Mouse (Mus musculus) myocyte (in vitro differentiated cells): ENCODE measurements at regions not wholly inside any gene's neighbourhood (a gene's known extent, or its start where the extent isn't known, plus 50 kb on each side); places are given as distances from the start of the nearest gene placed in this dataset.
A peak's percentile ranks its signal among the peaks of the same experiment; 100 is the strongest.

Experiments used
- H3K27me3 ChIP-seq: one replicate; pipeline ENCODE4 v1.6.1; 2011; ENCODE audit not compliant: control insufficient read depth, insufficient read depth, insufficient read length
- H3K36me3 ChIP-seq: one replicate; pipeline ENCODE4 v1.6.1; 2011; ENCODE audit not compliant: control insufficient read depth, insufficient read depth
- H3K4me2 ChIP-seq: one replicate; pipeline ENCODE4 v1.6.1; 2011; ENCODE audit warnings: low read depth, control low read depth
- H3K4me3 ChIP-seq: one replicate; pipeline ENCODE4 v1.5.1; 2011; ENCODE audit warnings: mild to moderate bottlenecking, control low read depth, moderate library complexity
- H3K79me2 ChIP-seq: one replicate; pipeline ENCODE4 v1.6.1; 2011; ENCODE audit not compliant: control insufficient read depth, insufficient read depth
- H3ac ChIP-seq: one replicate; pipeline ENCODE4 v1.6.1; 2011; ENCODE audit not compliant: control insufficient read depth, insufficient read length
- CEBPB ChIP-seq: IDR thresholded peaks from 2 replicates; pipeline ENCODE4 v1.6.1; 2011; ENCODE audit warnings: mild to moderate bottlenecking, moderate library complexity; ENCODE audit not compliant: poor library complexity, insufficient read depth, severe bottlenecking
- E2F4 ChIP-seq: IDR thresholded peaks from one replicate; pipeline ENCODE4 v1.6.1; 2011; ENCODE audit warnings: mild to moderate bottlenecking, control low read depth, moderate library complexity; ENCODE audit not compliant: insufficient read depth
- MAX ChIP-seq: IDR thresholded peaks from one replicate; pipeline ENCODE4 v1.6.1; 2011; ENCODE audit warnings: low read depth, mild to moderate bottlenecking, control low read depth
- MYOD1 ChIP-seq, 3 experiments: IDR thresholded peaks; one replicate each; pipeline ENCODE4 v1.6.1; 2011; ENCODE audit warnings: control low read depth in 2 of 3, low read depth in 2 of 3, mild to moderate bottlenecking in 2 of 3, moderate library complexity in 1 of 3; ENCODE audit not compliant: insufficient read length in 2 of 3, control insufficient read depth in 1 of 3
- MYOG ChIP-seq, 3 experiments: IDR thresholded peaks; one replicate each; pipeline ENCODE4 v1.6.1; 2011; ENCODE audit warnings: control low read depth in 2 of 3, low read depth in 2 of 3, mild to moderate bottlenecking in 2 of 3; ENCODE audit not compliant: insufficient read length in 2 of 3, control insufficient read depth in 1 of 3, insufficient read depth in 1 of 3
- POLR2A ChIP-seq: IDR thresholded peaks from one replicate; pipeline ENCODE4 v1.6.1; 2011; ENCODE audit warnings: low read depth, mild to moderate bottlenecking, control low read depth, moderate library complexity; ENCODE audit not compliant: insufficient read length
- POLR2AphosphoS2 ChIP-seq: IDR thresholded peaks from one replicate; pipeline ENCODE4 v1.6.1; 2011; ENCODE audit warnings: low read depth, control low read depth; ENCODE audit not compliant: insufficient read length
- REST ChIP-seq: IDR thresholded peaks from one replicate; pipeline ENCODE4 v1.6.1; 2011; ENCODE audit warnings: mild to moderate bottlenecking, control low read depth, moderate library complexity; ENCODE audit not compliant: insufficient read depth, insufficient read length
- SRF ChIP-seq: IDR thresholded peaks from one replicate; pipeline ENCODE4 v1.6.1; 2011; ENCODE audit warnings: low read depth; ENCODE audit not compliant: control insufficient read depth, insufficient read length
- TCF12 ChIP-seq: IDR thresholded peaks from one replicate; pipeline ENCODE4 v1.6.1; 2011; ENCODE audit warnings: mild to moderate bottlenecking, control low read depth; ENCODE audit not compliant: poor library complexity, insufficient read depth, severe bottlenecking
- TCF3 ChIP-seq: IDR thresholded peaks from one replicate; pipeline ENCODE4 v1.6.1; 2011; ENCODE audit warnings: low read depth, control low read depth; ENCODE audit not compliant: insufficient read length
- USF1 ChIP-seq: IDR thresholded peaks from one replicate; pipeline ENCODE4 v1.6.1; 2011; ENCODE audit warnings: low read depth, mild to moderate bottlenecking, control low read depth, moderate library complexity

GRCm38 (mm10) chr4:47620700-47621099, 146.2 kb downstream of the Sec61b start:
- peaks cover 4% of the 10 kb centered on the region for H3K27me3 ChIP-seq
- H3ac ChIP-seq: no peak overlapping the region
- no peaks in the 10 kb centered on the region for H3K79me2 ChIP-seq
- H3K36me3 ChIP-seq: no peaks in the 10 kb centered on the region
- no peak overlapping the region for H3K4me2 ChIP-seq
- H3K4me3 ChIP-seq: no peak overlapping the region
- TF ChIP-seq REST (no peak), POLR2A (no peak), POLR2AphosphoS2 (no peak), MAX (no peak), MYOG (IDR thresholded peaks at IDR 0.05; ENCODE audit: control insufficient read depth in 1 of 3, insufficient read depth in 1 of 3, insufficient read length in 2 of 3, low read depth in 2 of 3) (peak in 1 of 3 experiments; percentile 41), MYOD1 (IDR thresholded peaks at IDR 0.05; ENCODE audit: control insufficient read depth in 1 of 3, insufficient read length in 2 of 3, low read depth in 2 of 3) (peak in 2 of 3 experiments; percentile 26 to 86), CEBPB (no peak), SRF (no peak)

GRCm38 (mm10) chr4:47622851-47623743, 148.6 kb downstream of the Sec61b start:
- TF ChIP-seq POLR2A (no peak), SRF (no peak), CEBPB (no peak), TCF3 (no peak), MYOG (IDR thresholded peaks at IDR 0.05; ENCODE audit: control insufficient read depth in 1 of 3, insufficient read depth in 1 of 3, insufficient read length in 2 of 3, low read depth in 2 of 3) (no peak), POLR2AphosphoS2 (no peak), REST (no peak), E2F4 (no peak), USF1 (no peak), MYOD1 (IDR thresholded peaks at IDR 0.05; ENCODE audit: control insufficient read depth in 1 of 3, insufficient read length in 2 of 3, low read depth in 2 of 3) (no peak), MAX (no peak), TCF12 (no peak)
- H3K79me2 ChIP-seq: no peaks in the 10 kb centered on the region
- no peak overlapping the region for H3ac ChIP-seq
- peaks cover 9% of the 10 kb centered on the region for H3K27me3 ChIP-seq
- no peaks in the 10 kb centered on the region for H3K36me3 ChIP-seq
- H3K4me3 ChIP-seq: no peak overlapping the region
- no peak overlapping the region for H3K4me2 ChIP-seq

- no peak overlapping the region for H3ac ChIP-seq
- no peak for TF ChIP-seq E2F4
- no peak for TF ChIP-seq MAX
- TF ChIP-seq REST: no peak
- H3K4me3 ChIP-seq: no peak overlapping the region
- no peaks in the 10 kb centered on the region for H3K79me2 ChIP-seq
- peak overlapping the region; percentile 34 for H3K4me2 ChIP-seq
- peaks cover 7% of the 10 kb centered on the region for H3K27me3 ChIP-seq
- no peaks in the 10 kb centered on the region for H3K36me3 ChIP-seq
Measured at GRCm38 (mm10) chr4:47630006-47630405, 155.5 kb downstream of the Sec61b start.

GRCm38 (mm10) chr4:47630427-47630826, 156.0 kb downstream of the Sec61b start:
- H3ac ChIP-seq: no peak overlapping the region
- H3K4me2 ChIP-seq: no peak overlapping the region
- TF ChIP-seq E2F4 (no peak), TCF3 (no peak), MYOD1 (IDR thresholded peaks at IDR 0.05; ENCODE audit: control insufficient read depth in 1 of 3, insufficient read length in 2 of 3, low read depth in 2 of 3) (no peak), USF1 (no peak), MAX (no peak), POLR2A (no peak)
- no peak overlapping the region for H3K4me3 ChIP-seq
- peaks cover 11% of the 10 kb centered on the region for H3K27me3 ChIP-seq
- no peaks in the 10 kb centered on the region for H3K36me3 ChIP-seq
- no peaks in the 10 kb centered on the region for H3K79me2 ChIP-seq

GRCm38 (mm10) chr4:47638876-47639494, 164.5 kb downstream of the Sec61b start:
- no peak overlapping the region for H3K4me3 ChIP-seq
- no peaks in the 10 kb centered on the region for H3K79me2 ChIP-seq
- H3K36me3 ChIP-seq: no peaks in the 10 kb centered on the region
- H3K27me3 ChIP-seq: peaks cover 30% of the 10 kb centered on the region
- TF ChIP-seq USF1: no peak
- TF ChIP-seq MAX: no peak
- TF ChIP-seq REST: no peak
- TF ChIP-seq TCF12: no peak
- no peak for TF ChIP-seq MYOD1 (IDR thresholded peaks at IDR 0.05; ENCODE audit: control insufficient read depth in 1 of 3, insufficient read length in 2 of 3, low read depth in 2 of 3)
- TF ChIP-seq POLR2AphosphoS2: no peak
- no peak overlapping the region for H3K4me2 ChIP-seq
- H3ac ChIP-seq: no peak overlapping the region
